Mouse (Mus musculus): ENCODE measurements around the gene Gm20822. TPM values are rescaled to one million over a fixed set of nuclear protein-coding genes. Genes with fewer than 3 reads are reported as not detected.

Gm20822 gene
- total RNA-seq (2023), result not detected

GRCm38 (mm10) chrY:15884671-15885070 is at the start of gene Gm20822:
TSS of gene Gm20822 (minus strand) at chrY:15884771.

